Mouse (Mus musculus) cerebellum, postnatal 14 days (tissue): ENCODE measurements around the gene Acyp2.

Experiments
- DNase-seq, 2 experiments: peaks; one replicate each; pipeline ENCODE4 v3.0.0; 2021; ENCODE audit warnings: mixed read lengths in 2 of 2

The Acyp2 gene

DNA sequence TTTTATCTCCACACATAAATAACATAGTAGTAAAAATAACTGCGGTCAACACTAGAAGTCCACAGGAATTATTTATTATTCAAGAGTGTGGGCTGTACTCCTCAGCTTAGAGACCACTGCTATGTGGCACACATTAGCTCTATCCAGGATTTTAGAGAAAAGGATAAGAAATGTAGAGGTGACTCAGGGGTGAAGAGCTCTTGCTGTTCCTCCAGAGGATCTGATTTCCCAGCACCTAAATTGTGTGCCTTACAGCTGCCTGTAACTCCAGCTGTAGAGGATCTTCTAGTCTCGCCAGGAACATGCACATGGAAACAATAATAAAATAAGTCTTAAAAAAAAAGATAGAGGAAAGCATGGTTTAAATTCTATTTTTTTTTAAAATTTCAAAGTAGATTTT, 70.5 kb downstream of the Acyp2 start:
- no peak for DNase-seq

DNA sequence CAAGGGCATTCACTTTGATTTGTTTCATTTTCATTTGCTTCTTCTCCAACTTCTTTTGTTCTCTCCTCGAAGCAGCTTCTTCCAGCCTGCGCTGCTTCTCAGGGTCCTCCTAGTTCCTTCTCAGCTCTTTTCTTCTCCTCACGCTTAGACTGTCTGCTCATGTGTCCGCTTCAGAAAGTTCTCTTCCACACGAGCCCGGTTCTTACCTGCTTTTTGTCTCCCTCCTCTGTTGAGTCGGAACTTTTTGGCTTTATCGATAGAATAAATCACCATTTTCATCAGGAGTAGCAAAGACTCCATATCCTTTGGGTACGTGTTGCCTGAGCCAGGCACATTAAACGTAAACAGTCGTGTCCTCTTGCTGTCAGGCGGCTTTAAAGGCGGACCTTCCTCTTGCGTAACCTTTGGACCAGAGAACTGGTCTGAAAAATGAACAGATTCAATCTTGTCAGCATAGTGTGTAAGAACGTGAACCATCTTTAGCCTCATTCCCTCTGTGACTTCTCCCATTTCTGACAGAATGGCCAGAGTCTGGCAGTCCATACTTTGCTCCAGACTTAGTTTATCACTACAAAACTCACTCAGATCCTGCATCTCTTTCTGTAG, 76.5 kb downstream of the Acyp2 start:
- DNase-seq: no peak

DNA sequence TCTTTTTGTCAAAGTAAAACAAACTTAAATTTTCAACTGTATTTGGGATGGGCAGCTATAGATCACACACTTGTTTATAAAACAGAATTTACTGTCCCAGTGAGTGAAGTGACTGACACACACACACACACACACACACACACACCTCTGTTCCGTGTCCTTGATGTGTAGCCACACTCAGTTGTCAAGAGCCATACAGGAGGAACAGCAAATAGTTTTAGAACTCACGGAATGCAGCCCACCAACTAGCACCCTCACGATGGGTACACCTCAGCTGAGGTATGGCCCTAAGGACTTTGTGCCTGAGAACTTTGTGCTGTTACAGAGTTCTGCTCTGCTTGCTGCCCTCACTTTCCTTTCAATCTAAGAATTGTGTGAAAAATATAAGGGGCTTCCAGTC, 78.8 kb downstream of the Acyp2 start:
- DNase-seq: no peak

DNA sequence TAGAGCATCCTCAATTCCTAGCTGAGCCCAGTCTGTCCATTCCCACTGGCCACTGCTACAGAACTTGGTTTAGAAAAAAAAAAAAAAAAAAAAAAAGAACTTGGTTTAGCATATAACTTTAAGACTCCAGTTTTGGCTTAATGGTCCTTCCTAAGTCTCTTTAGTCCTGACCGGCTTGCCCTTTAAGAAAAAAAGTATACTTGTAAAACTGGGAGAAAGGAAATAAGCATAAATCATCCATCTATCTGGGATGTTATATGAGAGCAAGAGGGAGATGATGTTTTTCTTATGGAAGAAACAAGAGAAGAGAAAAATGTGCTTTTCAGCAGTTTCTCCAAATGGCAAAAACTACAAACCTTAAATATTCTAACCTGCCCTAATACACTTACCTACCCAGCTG, 89.2 kb downstream of the Acyp2 start:
- no peak for DNase-seq

DNA sequence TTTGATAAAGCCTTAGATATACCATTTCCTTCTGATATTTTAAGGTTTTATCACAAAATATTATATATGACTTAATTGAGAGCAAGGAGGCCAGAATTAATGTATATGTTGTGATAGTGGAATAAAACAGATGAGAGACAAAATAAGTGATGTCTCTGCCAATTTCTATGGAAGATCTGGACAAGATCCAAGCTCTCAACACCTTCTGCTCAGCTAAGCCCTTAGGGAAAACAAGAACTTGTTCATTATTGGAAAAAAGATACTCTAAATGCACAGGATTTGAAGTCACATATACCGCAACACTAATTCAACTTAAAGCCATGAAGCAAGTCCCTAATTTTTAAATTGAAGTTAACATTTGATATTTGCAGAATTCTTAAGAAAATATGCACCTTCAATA, 96.0 kb downstream of the Acyp2 start:
- peak in 1 of 2 experiments; percentile 37 for DNase-seq

DNA sequence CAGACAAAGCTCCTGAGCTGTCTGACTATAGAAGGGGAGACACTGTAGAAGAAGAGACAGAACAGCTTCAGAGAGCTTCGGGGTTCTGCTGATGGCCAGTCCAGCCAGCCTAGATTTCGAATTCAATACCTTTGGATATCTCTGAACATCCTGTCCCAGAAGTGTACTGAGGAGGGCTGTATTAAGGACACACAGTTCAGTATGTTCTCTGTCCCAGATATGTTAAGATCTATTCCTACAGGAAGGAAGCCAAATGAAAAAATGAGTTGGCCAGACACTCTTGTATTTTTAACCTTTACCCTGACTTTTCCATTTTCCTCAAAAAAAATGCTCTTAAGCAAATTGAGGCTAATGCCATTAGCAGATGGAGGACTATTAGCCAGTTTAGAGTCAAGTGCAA, 132.3 kb downstream of the Acyp2 start:
- DNase-seq: no peak

DNA sequence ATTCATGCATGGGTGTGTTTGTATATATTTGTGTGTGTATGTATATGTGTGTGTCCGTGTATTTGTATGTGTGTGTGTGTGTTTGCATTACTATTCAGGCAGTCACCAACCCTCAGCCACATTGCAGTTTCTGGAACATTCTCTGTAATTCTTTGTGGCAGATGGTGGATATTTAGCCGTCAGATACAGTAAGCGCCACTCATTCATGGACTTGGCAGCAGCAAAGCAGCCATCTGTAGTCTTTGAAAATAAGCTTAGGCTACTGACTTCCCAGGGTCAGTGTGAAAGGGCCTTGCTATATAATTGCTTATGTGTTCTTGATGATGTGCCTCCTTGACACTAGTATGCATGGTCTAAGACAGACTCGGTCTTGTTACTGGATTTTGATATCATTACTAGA, 141.2 kb downstream of the Acyp2 start:
- peak; percentile 59 to 79 for DNase-seq

DNA sequence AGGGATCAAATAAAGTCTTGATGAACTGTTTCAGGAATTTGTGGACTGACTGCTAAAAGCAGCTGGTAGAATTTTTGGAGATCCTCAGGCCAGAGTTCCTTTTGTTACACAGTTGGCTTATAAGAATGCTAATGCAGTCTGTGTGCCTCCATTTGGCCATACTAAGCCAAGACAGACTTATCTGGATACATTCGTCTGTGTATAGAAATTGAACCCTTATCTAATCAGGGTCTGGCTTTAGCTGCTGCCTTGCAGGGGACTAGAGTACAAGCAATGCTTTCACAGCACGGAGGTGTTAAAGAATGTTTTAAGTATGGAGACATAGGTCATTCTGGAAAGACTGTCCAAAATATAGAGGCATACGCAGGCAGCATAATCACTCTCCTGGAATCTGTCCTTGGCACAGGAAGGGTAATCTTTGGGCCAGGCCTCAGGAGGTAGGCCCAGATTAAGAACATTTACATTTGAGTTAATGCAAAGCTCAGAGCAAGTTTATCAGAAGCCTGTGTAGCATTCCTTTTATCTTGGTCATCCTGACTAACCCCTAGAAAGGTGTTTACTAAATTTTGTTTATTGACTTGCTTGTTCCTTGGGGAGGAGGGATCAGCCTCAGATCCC, 150.5 kb downstream of the Acyp2 start:
- DNase-seq: no peak

DNA sequence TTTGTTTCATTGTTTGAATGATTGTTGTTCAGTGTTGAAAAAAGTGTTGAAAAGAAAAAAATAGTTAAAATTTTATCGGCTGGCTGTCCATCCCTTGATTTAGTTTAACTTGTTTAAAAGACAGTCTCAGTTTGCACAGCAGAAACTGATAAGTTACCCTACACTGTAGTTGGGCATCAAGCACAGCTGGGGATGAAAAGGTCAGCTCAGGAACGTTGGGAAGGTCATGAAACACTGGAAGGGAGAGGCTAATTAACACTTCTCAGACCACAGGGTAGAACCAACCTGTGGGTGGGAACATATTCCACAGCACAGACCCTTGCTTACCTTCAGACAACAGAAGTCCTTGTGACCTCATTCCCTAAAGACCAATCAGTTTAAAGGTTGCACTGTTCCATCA, 152.2 kb downstream of the Acyp2 start:
- no peak for DNase-seq

DNA sequence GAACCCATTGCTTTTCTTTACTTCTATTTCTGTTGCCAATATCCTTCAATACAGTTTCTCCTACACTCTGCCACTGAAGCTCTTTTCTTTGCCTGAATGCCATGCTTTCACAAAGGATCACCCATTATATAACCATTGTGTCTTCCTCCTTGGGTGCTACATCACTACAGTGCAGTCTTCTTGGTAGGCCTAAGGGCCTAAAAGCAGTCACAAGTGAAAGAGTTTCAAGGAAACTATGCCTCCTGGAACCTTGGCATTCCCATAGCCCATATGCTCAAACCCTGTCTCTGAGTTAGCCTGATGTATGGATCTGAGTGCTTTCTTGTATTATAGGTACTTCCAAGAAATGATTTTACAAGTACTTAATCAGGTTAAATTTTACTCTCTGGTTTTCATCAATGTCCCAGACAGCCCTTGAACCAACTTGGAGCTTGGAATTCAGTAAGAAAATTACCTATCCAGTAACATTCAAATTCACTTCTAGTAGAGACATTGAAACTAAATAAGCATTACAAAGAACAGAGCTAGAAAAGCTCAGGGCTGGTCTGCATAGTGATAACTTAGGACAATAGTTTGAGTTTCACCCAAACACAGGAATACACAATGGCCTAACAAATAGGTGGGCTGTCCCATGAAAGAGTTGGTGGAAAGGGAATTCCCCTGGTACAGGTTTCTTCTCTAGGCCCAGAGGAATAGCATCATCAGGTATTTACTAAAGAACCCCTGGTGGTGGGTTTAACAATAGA, 157.7 kb downstream of the Acyp2 start:
- no peak for DNase-seq

DNA sequence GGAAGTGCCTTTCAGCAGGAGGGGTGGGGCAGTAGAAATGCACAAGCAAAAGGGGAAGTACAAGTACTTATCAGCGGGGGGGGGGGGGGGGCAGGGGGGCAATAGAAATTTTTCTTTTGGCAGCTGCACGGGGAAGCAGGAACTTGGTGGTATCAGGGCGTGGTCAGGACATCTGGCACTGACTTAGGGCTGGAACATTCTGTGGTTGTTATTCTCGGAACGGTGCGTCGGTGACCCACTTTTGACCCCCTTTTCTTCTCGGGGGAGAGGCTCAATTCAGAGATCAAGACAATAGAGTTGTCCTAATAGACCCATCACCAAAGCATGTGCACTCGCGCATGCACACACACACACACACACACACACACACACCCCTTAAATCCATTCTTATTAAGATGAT, 161.2 kb downstream of the Acyp2 start:
- no peak for DNase-seq

DNA sequence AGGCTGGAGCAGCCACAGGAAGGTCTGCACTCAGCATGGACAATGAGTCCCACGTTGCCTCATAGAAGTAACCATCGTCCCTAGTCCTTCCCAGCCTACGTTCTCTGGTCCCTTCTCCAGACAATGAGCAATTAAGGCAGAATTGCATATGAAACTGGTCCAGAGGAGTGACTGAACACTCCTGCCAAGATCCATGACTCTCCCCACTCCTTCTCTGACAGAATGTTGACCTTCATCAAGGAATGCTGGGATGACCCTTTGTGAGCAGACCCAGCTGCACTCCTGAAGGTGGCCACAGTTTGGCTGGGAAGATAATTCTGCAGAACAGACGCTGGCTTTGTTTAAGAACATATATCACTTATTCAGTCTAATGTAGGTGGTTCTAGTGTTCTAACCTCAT, 166.1 kb downstream of the Acyp2 start:
- DNase-seq: no peak

DNA sequence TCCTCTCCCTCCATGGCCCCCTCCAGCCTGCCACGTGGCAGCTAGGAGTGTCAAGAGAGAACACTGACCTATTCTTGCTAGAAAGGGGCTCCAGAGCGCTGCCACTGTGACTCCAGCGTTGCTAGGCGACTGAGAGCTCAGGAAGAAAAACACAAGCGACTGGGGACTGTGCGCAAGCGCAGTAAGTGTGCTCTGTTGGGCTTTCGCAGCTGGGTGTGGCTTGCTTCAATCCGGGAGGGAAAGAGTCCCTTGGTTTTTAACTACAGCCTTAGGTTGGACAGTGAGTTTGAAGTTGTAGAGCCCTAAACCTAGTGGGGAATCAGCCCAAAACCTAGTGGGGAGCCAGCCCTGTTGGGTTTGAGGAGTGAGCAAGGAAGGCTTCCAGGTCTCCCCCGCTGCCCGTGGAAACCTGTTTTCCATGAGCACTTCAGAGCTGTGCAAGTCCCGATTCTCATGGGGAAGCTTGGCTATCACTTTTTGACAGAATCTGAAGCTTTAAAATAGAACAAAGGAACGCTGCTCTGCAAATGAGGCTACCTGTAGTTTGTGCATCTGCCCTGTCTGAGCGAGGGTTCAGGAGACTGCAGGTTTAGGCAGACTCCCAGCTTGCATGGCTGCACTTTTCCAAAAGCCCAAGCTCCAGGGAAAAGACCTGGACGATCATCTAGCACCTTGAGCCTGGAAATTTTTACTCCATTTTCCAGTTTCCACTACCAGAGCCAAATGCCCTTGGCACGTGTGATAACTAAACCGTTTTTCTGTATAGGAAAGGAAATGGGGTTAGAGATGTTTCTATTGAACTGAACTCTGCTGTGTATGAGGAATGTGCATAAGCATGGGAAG, 177.4 kb downstream of the Acyp2 start, which contains the start of gene 4930505A04Rik:
TSS of gene 4930505A04Rik (minus strand) at position 77 of the 843 bp plus-strand sequence.
- peak; percentile 87 to 89 for DNase-seq

DNA sequence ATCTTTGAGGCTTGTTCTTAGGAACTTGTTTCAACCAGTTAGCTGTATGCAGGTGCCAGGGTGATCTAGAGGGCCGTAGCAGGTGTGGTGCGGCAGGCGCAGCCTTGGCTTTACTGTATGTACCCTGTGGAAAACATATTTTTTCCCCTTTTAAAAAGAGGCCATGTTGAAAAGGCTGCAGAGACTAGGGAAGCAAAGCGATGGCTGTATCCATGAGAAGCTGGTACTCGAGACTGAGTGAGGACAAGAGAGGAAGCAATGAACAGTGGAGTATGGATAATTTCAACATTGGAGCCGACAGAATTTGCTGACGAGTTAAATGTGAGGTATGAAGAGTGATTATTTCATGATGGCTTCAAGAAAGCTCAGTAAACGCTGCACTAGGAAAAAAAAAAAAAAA, 178.2 kb downstream of the Acyp2 start:
- peak in 1 of 2 experiments; percentile 9 for DNase-seq
